Mouse (Mus musculus) MEL (cell line): ENCODE measurements around the gene Guk1. TPM values are rescaled to one million over a fixed set of nuclear protein-coding genes. Genes with fewer than 3 reads are reported as not detected.

Experiments
- DNase-seq: peaks from one replicate; pipeline ENCODE4 v3.0.0; 2011; ENCODE audit warnings: low read depth, low spot score
- H3K27ac ChIP-seq: 2 replicates; pipeline ENCODE4 v1.5.1; 2012; ENCODE audit warnings: low read depth, mild to moderate bottlenecking, control low read depth, low read length, moderate library complexity; ENCODE audit not compliant: control insufficient read depth
- H3K27me3 ChIP-seq, 2 experiments: fragments of 150-350 bp in 1 of 2; sonication (generic) in 1 of 2; 2 replicates each; pipeline ENCODE4 v1.6.1; 2012; ENCODE audit warnings: low read length in 2 of 2, mild to moderate bottlenecking in 2 of 2, improper control_type of control experiment in 1 of 2, moderate library complexity in 1 of 2; ENCODE audit not compliant: insufficient read depth in 2 of 2, control insufficient read depth in 1 of 2
- H3K36me3 ChIP-seq, 2 experiments: 2 replicates each; pipeline ENCODE4 v1.6.1; 2012 to 2014; ENCODE audit warnings: low read length in 2 of 2, improper control_type of control experiment in 1 of 2, inconsistent platforms in 1 of 2, mild to moderate bottlenecking in 1 of 2; ENCODE audit not compliant: insufficient read depth in 2 of 2, control insufficient read depth in 1 of 2
- H3K4me1 ChIP-seq, 2 experiments: fragments of 150-350 bp in 1 of 2; sonication (generic) in 1 of 2; 2 replicates each; pipeline ENCODE4 v1.6.1; 2012; ENCODE audit warnings: low read length in 2 of 2, improper control_type of control experiment in 1 of 2, mild to moderate bottlenecking in 1 of 2; ENCODE audit not compliant: insufficient read depth in 2 of 2, control insufficient read depth in 1 of 2
- H3K4me3 ChIP-seq, 2 experiments: fragments of 150-350 bp in 1 of 2; sonication (generic) in 1 of 2; 2 replicates each; pipeline ENCODE4 v1.5.1; 2012; ENCODE audit warnings: low read depth in 2 of 2, low read length in 2 of 2, mild to moderate bottlenecking in 2 of 2, moderate library complexity in 2 of 2, control low read depth in 1 of 2, improper control_type of control experiment in 1 of 2; ENCODE audit not compliant: control insufficient read depth in 1 of 2, insufficient read depth in 1 of 2
- H3K79me2 ChIP-seq: 2 replicates; pipeline ENCODE4 v1.6.1; 2012; ENCODE audit warnings: mild to moderate bottlenecking, low read length, moderate library complexity; ENCODE audit not compliant: control insufficient read depth, poor library complexity, insufficient read depth
- H3K9ac ChIP-seq: 2 replicates; pipeline ENCODE4 v1.6.1; 2012; ENCODE audit warnings: low read depth, mild to moderate bottlenecking, control low read depth, low read length, moderate library complexity; ENCODE audit not compliant: control insufficient read depth, poor library complexity, severe bottlenecking
- H3K9me3 ChIP-seq: fragments of 150-350 bp; sonication (generic); replicated peaks from 2 replicates; pipeline ENCODE4 v1.6.1; 2012; ENCODE audit warnings: mild to moderate bottlenecking, low read length, improper control_type of control experiment, moderate library complexity; ENCODE audit not compliant: insufficient read depth
- BHLHE40 ChIP-seq: IDR thresholded peaks from 2 replicates; pipeline ENCODE4 v1.6.1; 2012; ENCODE audit warnings: low read depth, mild to moderate bottlenecking, inconsistent platforms, low read length, improper control_type of control experiment, borderline replicate concordance
- CHD1 ChIP-seq: IDR thresholded peaks from 2 replicates; pipeline ENCODE4 v1.6.1; 2012; ENCODE audit warnings: low read depth, mild to moderate bottlenecking, inconsistent platforms, low read length, improper control_type of control experiment
- CHD2 ChIP-seq: IDR thresholded peaks from 2 replicates; pipeline ENCODE4 v1.6.1; 2011; ENCODE audit warnings: low read length, improper control_type of control experiment
- CTCF ChIP-seq, 3 experiments: IDR thresholded peaks in 2 of 3; conservative IDR thresholded peaks in 1 of 3; 2 replicates each; pipeline ENCODE4 v1.5.1; 2011 to 2012; ENCODE audit warnings: low read length in 3 of 3, low read depth in 2 of 3, mild to moderate bottlenecking in 2 of 3, improper control_type of control experiment in 1 of 3, inconsistent platforms in 1 of 3, mixed read lengths in 1 of 3, moderate library complexity in 1 of 3; ENCODE audit not compliant: control insufficient read depth in 1 of 3, insufficient read depth in 1 of 3, poor library complexity in 1 of 3, severe bottlenecking in 1 of 3
- E2F4 ChIP-seq: IDR thresholded peaks from 2 replicates; pipeline ENCODE4 v1.6.1; 2011; ENCODE audit warnings: low read depth, low read length, improper control_type of control experiment, borderline replicate concordance
- ELF1 ChIP-seq: IDR thresholded peaks from 2 replicates; pipeline ENCODE4 v1.6.1; 2014; ENCODE audit warnings: low read depth, mild to moderate bottlenecking, inconsistent platforms, low read length, improper control_type of control experiment, moderate library complexity
- ETS1 ChIP-seq: IDR thresholded peaks from 2 replicates; pipeline ENCODE4 v1.6.1; 2012; ENCODE audit warnings: low read depth, mild to moderate bottlenecking, inconsistent platforms, low read length, improper control_type of control experiment, moderate library complexity
- GABPA ChIP-seq: IDR thresholded peaks from 2 replicates; pipeline ENCODE4 v1.6.1; 2012; ENCODE audit warnings: low read depth, mild to moderate bottlenecking, inconsistent platforms, low read length, improper control_type of control experiment, moderate library complexity
- GATA1 ChIP-seq: IDR thresholded peaks from 2 replicates; pipeline ENCODE4 v1.6.1; 2011; ENCODE audit warnings: low read depth, low read length, improper control_type of control experiment
- HCFC1 ChIP-seq: IDR thresholded peaks from 2 replicates; pipeline ENCODE4 v1.6.1; 2012; ENCODE audit warnings: low read depth, mild to moderate bottlenecking, inconsistent platforms, low read length, improper control_type of control experiment, moderate library complexity
- JUND ChIP-seq: IDR thresholded peaks from 2 replicates; pipeline ENCODE4 v1.6.1; 2011; ENCODE audit warnings: low read depth, mild to moderate bottlenecking, improper control_type of control experiment, low read length
- KAT2A ChIP-seq: conservative IDR thresholded peaks from 2 replicates; pipeline ENCODE4 v1.6.1; 2012; ENCODE audit warnings: low read depth, low read length, improper control_type of control experiment, inconsistent platforms
- MAFK ChIP-seq: IDR thresholded peaks from 2 replicates; pipeline ENCODE4 v1.6.1; 2011; ENCODE audit warnings: low read depth, mild to moderate bottlenecking, low read length, improper control_type of control experiment, borderline replicate concordance
- MAX ChIP-seq: IDR thresholded peaks from 2 replicates; pipeline ENCODE4 v1.6.1; 2011; ENCODE audit warnings: low read length, improper control_type of control experiment
- MAZ ChIP-seq: IDR thresholded peaks from 2 replicates; pipeline ENCODE4 v1.6.1; 2012; ENCODE audit warnings: low read depth, mild to moderate bottlenecking, inconsistent platforms, low read length, improper control_type of control experiment
- MEF2A ChIP-seq: IDR thresholded peaks from 2 replicates; pipeline ENCODE4 v1.6.1; 2014; ENCODE audit warnings: low read depth, mild to moderate bottlenecking, inconsistent platforms, low read length, improper control_type of control experiment; ENCODE audit not compliant: poor library complexity, insufficient replicate concordance, severe bottlenecking; ENCODE audit errors: extremely low read depth
- MXI1 ChIP-seq: IDR thresholded peaks from 2 replicates; pipeline ENCODE4 v1.6.1; 2011; ENCODE audit warnings: mild to moderate bottlenecking, low read depth, low read length, improper control_type of control experiment
- MYB ChIP-seq: IDR thresholded peaks from 2 replicates; pipeline ENCODE4 v1.6.1; 2011; ENCODE audit warnings: mild to moderate bottlenecking, low read depth, low read length, improper control_type of control experiment
- MYC ChIP-seq: IDR thresholded peaks from 2 replicates; pipeline ENCODE4 v1.6.1; 2011; ENCODE audit warnings: low read depth, mild to moderate bottlenecking, low read length, improper control_type of control experiment, moderate library complexity
- NRF1 ChIP-seq: IDR thresholded peaks from 2 replicates; pipeline ENCODE4 v1.6.1; 2014; ENCODE audit warnings: low read depth, mild to moderate bottlenecking, inconsistent platforms, low read length, improper control_type of control experiment, moderate library complexity; ENCODE audit not compliant: poor library complexity, insufficient read depth, severe bottlenecking
- POLR2A ChIP-seq, 2 experiments: IDR thresholded peaks; 2 replicates each; pipeline ENCODE4 v1.6.1; 2011 to 2012; ENCODE audit warnings: low read length in 2 of 2, mild to moderate bottlenecking in 2 of 2, control low read depth in 1 of 2, improper control_type of control experiment in 1 of 2, low read depth in 1 of 2, moderate library complexity in 1 of 2; ENCODE audit not compliant: control insufficient read depth in 1 of 2, insufficient read depth in 1 of 2, poor library complexity in 1 of 2
- POLR2AphosphoS2 ChIP-seq: IDR thresholded peaks from 2 replicates; pipeline ENCODE4 v1.6.1; 2011; ENCODE audit warnings: low read length, improper control_type of control experiment
- POLR2AphosphoS5 ChIP-seq: IDR thresholded peaks from 2 replicates; pipeline ENCODE4 v1.6.1; 2012; ENCODE audit warnings: low read depth, borderline replicate concordance, mild to moderate bottlenecking, inconsistent platforms, low read length, moderate library complexity, mixed read lengths
- RAD21 ChIP-seq: IDR thresholded peaks from 2 replicates; pipeline ENCODE4 v1.6.1; 2011; ENCODE audit warnings: mild to moderate bottlenecking, low read depth, low read length, improper control_type of control experiment
- RCOR1 ChIP-seq: IDR thresholded peaks from 2 replicates; pipeline ENCODE4 v1.6.1; 2012; ENCODE audit warnings: low read depth, mild to moderate bottlenecking, inconsistent platforms, low read length, improper control_type of control experiment
- SIN3A ChIP-seq: IDR thresholded peaks from 2 replicates; pipeline ENCODE4 v1.6.1; 2012; ENCODE audit warnings: low read length, improper control_type of control experiment, inconsistent platforms
- SMC3 ChIP-seq: IDR thresholded peaks from 2 replicates; pipeline ENCODE4 v1.6.1; 2011; ENCODE audit warnings: low read depth, low read length, improper control_type of control experiment
- TAL1 ChIP-seq: IDR thresholded peaks from 2 replicates; pipeline ENCODE4 v1.6.1; 2012; ENCODE audit warnings: mild to moderate bottlenecking, inconsistent platforms, low read length, moderate library complexity, mixed read lengths
- TBP ChIP-seq: IDR thresholded peaks from 2 replicates; pipeline ENCODE4 v1.8.0; 2011; ENCODE audit warnings: low read depth, low read length, improper control_type of control experiment
- TCF12 ChIP-seq: IDR thresholded peaks from 2 replicates; pipeline ENCODE4 v1.6.1; 2014; ENCODE audit warnings: low read depth, mild to moderate bottlenecking, inconsistent platforms, low read length, improper control_type of control experiment, moderate library complexity
- UBTF ChIP-seq: IDR thresholded peaks from 2 replicates; pipeline ENCODE4 v1.6.1; 2012; ENCODE audit warnings: low read depth, mild to moderate bottlenecking, inconsistent platforms, low read length, improper control_type of control experiment, moderate library complexity, borderline replicate concordance; ENCODE audit not compliant: insufficient read depth
- USF1 ChIP-seq: IDR thresholded peaks from 2 replicates; pipeline ENCODE4 v1.6.1; 2014; ENCODE audit warnings: low read depth, mild to moderate bottlenecking, inconsistent platforms, low read length, improper control_type of control experiment, moderate library complexity
- USF2 ChIP-seq, 2 experiments: IDR thresholded peaks; 2 replicates each; pipeline ENCODE4 v1.6.1; 2011 to 2012; ENCODE audit warnings: improper control_type of control experiment in 2 of 2, low read length in 2 of 2, borderline replicate concordance in 1 of 2, inconsistent platforms in 1 of 2, low read depth in 1 of 2, mild to moderate bottlenecking in 1 of 2; ENCODE audit not compliant: insufficient read depth in 1 of 2
- ZC3H11A ChIP-seq: IDR thresholded peaks from 2 replicates; pipeline ENCODE4 v1.6.1; 2012; ENCODE audit warnings: low read depth, mild to moderate bottlenecking, inconsistent platforms, low read length, improper control_type of control experiment
- ZKSCAN1 ChIP-seq: IDR thresholded peaks from 2 replicates; pipeline ENCODE4 v1.6.1; 2012; ENCODE audit warnings: low read depth, mild to moderate bottlenecking, inconsistent platforms, low read length, improper control_type of control experiment, moderate library complexity
- ZMIZ1 ChIP-seq: IDR thresholded peaks from 2 replicates; pipeline ENCODE4 v1.6.1; 2012; ENCODE audit warnings: low read depth, mild to moderate bottlenecking, inconsistent platforms, low read length, improper control_type of control experiment, moderate library complexity
- ZNF384 ChIP-seq: IDR thresholded peaks from 2 replicates; pipeline ENCODE4 v1.6.1; 2012; ENCODE audit warnings: low read depth, mild to moderate bottlenecking, inconsistent platforms, low read length, improper control_type of control experiment
- polyA plus RNA-seq, 2 experiments: library from polyadenylated mRNA; stranded (reverse) in 1 of 2; unstranded in 1 of 2; fragments of >175 nt in 1 of 2; fragments of >200 nt in 1 of 2; gene quantifications; 2 replicates each; pipeline versions ENCODE4 v1.2.1 to v1.2.4; 2012; ENCODE audit warnings: low replicate concordance in 2 of 2, low read depth in 1 of 2; ENCODE audit not compliant: insufficient read length in 2 of 2, insufficient read depth in 1 of 2, missing spikeins in 1 of 2
- total RNA-seq: library from RNA; depleted of rRNA; stranded (reverse); fragments of 300-350 nt; gene quantifications from 2 replicates; pipeline ENCODE4 v1.2.3, GENCODE M21; 2012

Gene Guk1
- total and polyA plus RNA-seq, 3 experiments: 215 to 295 TPM; not detected in 1

DNA sequence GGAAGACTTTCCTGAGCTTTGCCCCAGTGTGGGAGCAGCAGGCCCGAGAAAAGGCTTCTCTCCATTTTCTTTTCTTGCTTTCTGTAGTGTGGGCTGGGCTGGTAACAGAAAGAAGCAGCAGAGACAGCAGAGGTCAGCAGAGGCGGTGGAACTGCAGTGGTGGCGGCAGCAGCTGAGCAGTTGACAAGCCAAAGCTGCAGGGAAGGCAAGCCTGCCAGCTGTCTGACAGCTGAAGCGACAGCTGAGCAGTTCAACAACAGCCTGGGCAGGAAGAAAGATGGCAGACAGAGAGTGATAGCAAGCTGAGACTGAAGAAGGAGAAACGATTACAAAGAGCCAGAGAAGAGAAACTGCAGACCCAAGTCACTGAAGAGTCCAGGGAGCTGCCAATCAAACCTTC, 30.6 kb downstream of the Guk1 start:
- peak overlapping the region in 1 of 2 experiments; percentile 6; a peak in 1 of 4 replicates for H3K4me3 ChIP-seq
- 0 out of 2 replicates have a peak, but pooled peaks have one; percentile 16 for TF ChIP-seq MYB
- no peak for TF ChIP-seq POLR2AphosphoS2
- peak; percentile 59 for TF ChIP-seq ZC3H11A
- TF ChIP-seq MEF2A: no peak
- no peak for TF ChIP-seq MYC
- TF ChIP-seq TAL1: no peak
- TF ChIP-seq MXI1: peak; percentile 88
- TF ChIP-seq HCFC1: 0 out of 2 replicates have a peak, but pooled peaks have one; percentile 32
- TF ChIP-seq USF1: no peak
- TF ChIP-seq ZMIZ1: no peak
- TF ChIP-seq RAD21: peak; percentile 14
- no peak for TF ChIP-seq ZKSCAN1
- no peak for TF ChIP-seq POLR2AphosphoS5
- TF ChIP-seq ELF1: no peak
- peak in 2 of 3 experiments; percentile 12 to 27; a peak in 2 of 6 replicates for TF ChIP-seq CTCF (IDR thresholded peaks at IDR 0.05 in 2 of 3, conservative IDR thresholded peaks at IDR 0.05 in 1 of 3; ENCODE audit: control insufficient read depth in 1 of 3, insufficient read depth in 1 of 3, low read depth in 2 of 3, low read length in 3 of 3, poor library complexity in 1 of 3, severe bottlenecking in 1 of 3)
- peak; percentile 53; the same call in 1 of the 2 replicates for TF ChIP-seq KAT2A
- no peak for TF ChIP-seq JUND
- TF ChIP-seq TBP: no peak
- peak; percentile 27; the same call in 1 of the 2 replicates for TF ChIP-seq RCOR1
- TF ChIP-seq GATA1: peak; percentile 69
- no peak for TF ChIP-seq POLR2A (IDR thresholded peaks at IDR 0.05; ENCODE audit: control insufficient read depth in 1 of 2, insufficient read depth in 1 of 2, low read depth in 1 of 2, low read length in 2 of 2, poor library complexity in 1 of 2)
- TF ChIP-seq MAX: no peak; the same call in 1 of the 2 replicates
- TF ChIP-seq GABPA: no peak
- peak; percentile 100 for TF ChIP-seq ETS1
- peak; percentile 46; the same call in 1 of the 2 replicates for TF ChIP-seq MAFK
- TF ChIP-seq SMC3: peak; percentile 32; the same call in 1 of the 2 replicates
- no peak for TF ChIP-seq UBTF
- TF ChIP-seq CHD1: no peak
- no peak for TF ChIP-seq NRF1
- peak; percentile 92 for TF ChIP-seq TCF12
- TF ChIP-seq CHD2: no peak
- TF ChIP-seq ZNF384: no peak
- TF ChIP-seq BHLHE40: peak; percentile 58; the same call in 1 of the 2 replicates
- TF ChIP-seq MAZ: no peak
- TF ChIP-seq E2F4: no peak
- no peak for TF ChIP-seq USF2 (IDR thresholded peaks at IDR 0.05; ENCODE audit: borderline replicate concordance in 1 of 2, insufficient read depth in 1 of 2, low read depth in 1 of 2, low read length in 2 of 2)
- TF ChIP-seq SIN3A: peak; percentile 100

More for the DNA sequence above, 30.6 kb downstream of the Guk1 start:
- Histone ChIP-seq H3K27me3 (no peaks in the 10 kb centered on the region), H3K36me3 (peaks cover 0 to 26% of the 10 kb centered on the region in 2 experiments; a peak in 2 of 4 replicates), H3K9ac (no peak overlapping the region), H3K9me3 (no peaks in the 10 kb centered on the region), H3K4me1 (peaks cover 14 to 29% of the 10 kb centered on the region in 2 experiments), H3K79me2 (peaks cover 10% of the 10 kb centered on the region), H3K27ac (peak overlapping the region; percentile 10; the same call in 1 of the 2 replicates)
- peak; percentile 72 for DNase-seq
